31 mouse cellular contexts compared by ENCODE assay signal in genomic region chr4:139637847-139638246, GRCm38 (mm10). TPM values are rescaled to one million over a fixed set of nuclear protein-coding genes. Genes with fewer than 3 reads are reported as not detected.
"Had no signal": no experiment of that assay in that cellular context is flagged by ENCODE, and none has a peak within 500 bp of the region (broad histone marks: within the 10 kb centered on the region; RNA-seq: fewer than 3 reads in every experiment).

No protein-coding gene starts in this region.

- H3K36me3 ChIP-seq: midbrain, embryonic 12.5 days had no signal

- H3K4me2 ChIP-seq: limb, embryonic 12.5 days; limb, embryonic 15.5 days; liver, embryonic 11.5 days; lung, embryonic 14.5 days; midbrain, embryonic 12.5 days; neural tube, embryonic 13.5 days had no signal

- H3K27ac ChIP-seq: kidney, postnatal 0 days; limb, embryonic 12.5 days; limb, embryonic 15.5 days; liver, embryonic 14.5 days; macrophage; midbrain, embryonic 12.5 days; neural tube, embryonic 13.5 days had no signal

- H3K9me3 ChIP-seq: limb, embryonic 12.5 days; limb, embryonic 15.5 days; megakaryocyte, embryonic 14.5 days; midbrain, embryonic 12.5 days; neural tube, embryonic 13.5 days had no signal

- H3K9ac ChIP-seq: limb, embryonic 12.5 days; limb, embryonic 15.5 days; liver, embryonic 14.5 days; liver, postnatal 0 days; lung, embryonic 14.5 days; midbrain, embryonic 12.5 days; neural tube, embryonic 13.5 days had no signal

- ATAC-seq: liver, postnatal 0 days; lung, postnatal 0 days; midbrain, embryonic 16.5 days had no signal

- DNase-seq: kidney, adult 2 months; kidney, postnatal 25 days; left cerebral cortex, postnatal 4 days; liver, postnatal 0 days; lung, embryonic 14.5 days; retina, postnatal 1 day; thymus, postnatal 25 days had no signal

- H3K4me3 ChIP-seq: limb, embryonic 12.5 days; limb, embryonic 15.5 days; megakaryocyte, embryonic 14.5 days; midbrain, embryonic 12.5 days; myocyte; neural tube, embryonic 13.5 days had no signal

RNA-seq across cellular contexts. Expression of gene Tas1r2, which starts 15.5 kb away (rescaled TPM):
- total RNA-seq: layer of hippocampus, adult 8-10 months; layer of hippocampus, postnatal 10 days; left cerebral cortex, adult 8-10 months; left cerebral cortex, postnatal 14 days; left cerebral cortex, postnatal 4 days; monocyte, adult 5-6 weeks had no signal
- polyA plus RNA-seq: intestine, embryonic 14.5 days; kidney, embryonic 14.5 days; kidney, postnatal 0 days; large intestine, adult 2 months; limb, embryonic 12.5 days; liver, embryonic 11.5 days; liver, embryonic 14.5 days; liver, postnatal 0 days; lung, embryonic 14.5 days; lung, postnatal 0 days; macrophage; midbrain, embryonic 12.5 days; midbrain, embryonic 16.5 days; neural tube, embryonic 13.5 days; spleen, adult 2 months; thymus, postnatal 0 days had no signal

RNA-seq across cellular contexts. Expression of gene Gm21969, which starts 34.9 kb away (rescaled TPM):
- total RNA-seq: layer of hippocampus, adult 8-10 months; layer of hippocampus, postnatal 10 days; left cerebral cortex, adult 8-10 months; left cerebral cortex, postnatal 14 days; monocyte, adult 5-6 weeks; neutrophil, adult 5-6 weeks had no signal
- polyA plus RNA-seq: intestine, embryonic 14.5 days; kidney, embryonic 14.5 days; kidney, postnatal 0 days; large intestine, adult 2 months; limb, embryonic 12.5 days; limb, embryonic 15.5 days; liver, embryonic 11.5 days; liver, embryonic 14.5 days; lung, embryonic 14.5 days; lung, postnatal 0 days; macrophage; midbrain, embryonic 12.5 days; midbrain, embryonic 16.5 days; neural tube, embryonic 13.5 days; small intestine, adult 2 months; thymus, postnatal 0 days had no signal
